Mouse (Mus musculus) E14TG2a.4 (cell line): Measurements from ENCODE around the gene Gpc6.

Experiments
- CTCF ChIP-seq: conservative IDR thresholded peaks from 2 replicates; pipeline ENCODE4 v1.5.1; 2014; ENCODE audit warnings: low read length
- POU5F1 ChIP-seq: IDR thresholded peaks from 2 replicates; pipeline ENCODE4 v1.6.1; 2014; ENCODE audit warnings: low read length, borderline replicate concordance

DNA sequence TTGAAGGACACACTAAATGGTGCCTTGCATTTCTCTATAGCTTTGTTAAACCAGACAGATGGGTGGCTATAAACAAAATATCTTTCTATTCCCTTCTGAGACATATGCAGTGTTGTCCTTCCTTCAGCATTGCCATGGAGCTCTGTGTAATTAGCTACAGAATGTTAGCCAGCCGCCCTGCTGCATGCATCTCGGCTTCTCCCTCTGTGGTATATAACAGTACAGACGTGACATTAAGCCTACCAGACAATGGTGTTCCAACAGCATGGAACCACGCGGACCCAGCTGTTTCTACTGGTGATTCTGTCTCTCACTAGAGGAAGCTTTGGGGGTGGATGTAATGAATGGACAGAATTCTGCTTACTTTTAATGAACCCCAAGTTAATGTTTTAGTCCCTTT, 115.9 kb downstream of the Gpc6 start:
- TF ChIP-seq CTCF (no peak), POU5F1 (no peak)
